Mouse (Mus musculus): Measurements from ENCODE around the gene Gm4969.

DNA sequence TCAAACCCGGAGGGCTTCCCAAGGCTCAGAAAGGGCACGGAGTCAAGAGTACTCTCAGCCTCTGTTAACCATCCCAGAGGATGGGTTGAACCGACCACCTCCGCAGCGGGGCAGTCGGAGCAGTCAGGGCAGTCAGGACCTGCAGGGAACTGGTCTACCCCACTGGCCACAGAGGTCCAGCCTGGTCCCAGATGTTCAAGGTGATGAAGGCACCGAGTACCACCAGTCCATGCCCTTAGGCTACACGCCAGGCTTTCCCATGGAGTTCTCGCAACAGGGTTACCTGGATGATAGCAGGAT, 63.4 kb downstream of the Gm4969 start:
- TF ChIP-seq GATA1 (IDR thresholded peaks at IDR 0.05; ENCODE audit: borderline replicate concordance, low read length): no peak
- TF ChIP-seq FLI1 (IDR thresholded peaks at IDR 0.05; ENCODE audit: low read length): no peak

Measured in megakaryocyte, embryonic 14.5 days (primary cell).